Mouse (Mus musculus) bone marrow, adult 2 months (tissue): Measurements from ENCODE around the gene Ccdc157.

Source experiments
- CTCF ChIP-seq: fragments of 200-500 bp; IDR thresholded peaks from 2 replicates; pipeline ENCODE4 v1.5.1; 2011; ENCODE audit warnings: low read length, control low read depth; ENCODE audit not compliant: control insufficient read depth, insufficient read depth
- POLR2A ChIP-seq: fragments of 200-500 bp; IDR thresholded peaks from 2 replicates; pipeline ENCODE4 v1.6.1; 2011; ENCODE audit warnings: low read depth, mild to moderate bottlenecking, control low read depth, low read length, borderline replicate concordance; ENCODE audit not compliant: control insufficient read depth

DNA sequence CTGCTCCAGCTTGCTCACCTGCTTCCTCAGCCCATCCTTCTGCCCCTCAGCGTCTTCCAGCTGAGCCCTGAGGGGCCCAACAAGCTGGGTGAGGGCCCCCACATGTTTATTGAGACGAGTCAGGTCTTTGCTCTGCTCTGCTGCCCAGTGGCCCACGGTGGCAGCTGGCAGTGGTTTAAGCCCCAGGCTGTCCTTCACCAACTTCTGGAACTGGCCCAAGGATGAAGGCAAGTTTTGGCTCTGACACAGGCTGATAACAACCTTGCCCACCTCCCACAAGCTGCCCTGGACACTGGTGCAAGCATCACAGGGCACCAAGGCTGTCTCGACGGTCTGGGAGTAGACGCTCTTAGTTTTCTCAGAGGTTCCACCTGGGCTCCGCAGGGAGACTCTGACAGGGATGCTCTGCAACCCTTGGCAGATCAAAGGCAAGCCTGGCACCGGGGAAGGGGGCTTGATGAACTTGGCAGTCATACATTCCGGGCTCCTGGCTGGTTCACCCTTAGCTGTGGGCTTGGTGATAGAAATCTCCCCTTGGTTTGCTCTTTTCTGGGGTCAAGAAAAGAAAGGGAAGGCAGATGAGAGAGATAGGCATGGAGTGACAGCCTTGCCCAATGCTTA, 11.4 kb downstream of the Ccdc157 start:
- TF ChIP-seq CTCF (no peak), POLR2A (no peak)
